Mouse (Mus musculus) right cerebral cortex, postnatal 10 days (tissue): Measurements from ENCODE around the gene Ppp5c.

Experiments used
- DNase-seq, 2 experiments: peaks; one replicate each; pipeline ENCODE4 v3.0.0; 2021; ENCODE audit warnings: low spot score in 2 of 2

The Ppp5c gene

DNA sequence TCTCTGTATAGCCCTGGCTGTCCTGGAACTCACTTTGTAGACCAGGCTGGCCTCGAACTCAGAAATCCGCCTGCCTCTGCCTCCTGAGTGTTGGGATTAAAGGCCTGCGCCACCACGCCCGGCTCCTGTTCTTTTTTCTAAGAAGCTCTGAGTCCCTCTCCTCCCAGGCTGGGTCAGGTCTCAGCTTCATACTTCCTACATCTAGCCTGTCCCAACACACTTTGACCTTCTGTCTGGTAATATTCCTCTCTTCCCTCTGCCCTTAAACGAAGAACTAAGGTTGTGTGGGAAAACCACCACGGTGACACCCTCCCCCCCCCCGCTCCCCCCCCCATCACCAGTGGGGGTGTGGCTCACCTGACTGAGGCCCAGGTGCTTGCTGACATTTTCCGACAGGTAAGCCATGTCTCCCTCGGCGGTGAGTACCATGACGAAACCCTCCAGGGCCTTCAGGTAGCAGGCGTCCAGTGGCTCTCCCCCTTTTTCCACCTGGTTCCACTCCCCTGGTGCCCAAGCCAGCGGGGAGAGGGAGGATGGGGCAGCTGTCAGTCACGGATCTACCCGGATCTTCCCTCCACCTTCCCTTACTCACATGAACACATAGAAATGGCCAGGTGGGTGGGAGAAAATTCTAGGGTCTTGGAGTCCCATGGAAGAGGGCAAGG, 26.7 kb upstream of the Ppp5c start:
- DNase-seq = peak; percentile 21 to 33

DNA sequence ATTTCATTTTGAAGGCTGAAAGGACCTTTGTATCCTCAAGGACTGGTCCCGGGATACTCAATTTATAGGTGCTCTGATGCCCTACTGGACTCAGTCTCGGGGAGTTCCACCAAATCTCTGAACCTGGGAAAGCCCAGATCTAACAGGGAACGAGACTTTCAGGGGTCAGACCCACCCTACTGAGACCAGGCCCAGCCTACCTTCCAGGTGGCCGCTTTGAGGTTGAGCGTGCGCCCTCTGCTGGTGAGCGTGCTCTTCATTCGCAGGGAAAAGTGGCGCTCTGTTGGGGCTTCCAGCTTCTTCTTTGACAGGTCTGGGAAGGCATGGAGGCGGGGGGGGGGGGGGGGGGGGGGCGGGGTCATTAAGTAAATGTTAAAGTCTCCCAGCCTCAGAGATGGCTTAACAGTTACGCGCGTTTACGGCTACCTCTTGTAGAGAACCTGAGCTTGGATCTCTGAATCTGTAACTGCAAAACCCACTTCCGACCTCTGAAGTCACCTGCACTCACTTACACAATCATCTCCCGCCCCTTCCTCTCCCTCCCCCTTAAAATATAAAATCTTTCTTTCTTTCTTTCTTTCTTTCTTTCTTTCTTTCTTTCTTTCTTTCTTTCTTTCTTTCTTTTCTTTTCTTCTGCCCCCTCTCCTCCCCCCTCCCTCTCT, 23.3 kb upstream of the Ppp5c start:
- DNase-seq = peak; percentile 58 to 77

GRCm38 (mm10) chr7:17050491-17050890, 22.8 kb upstream of the Ppp5c start:
- peak; percentile 21 to 29 for DNase-seq

GRCm38 (mm10) chr7:17048431-17049190, 20.9 kb upstream of the Ppp5c start:
- peak; percentile 24 to 34 for DNase-seq

GRCm38 (mm10) chr7:17047041-17047682, 19.4 kb upstream of the Ppp5c start:
- peak; percentile 17 to 30 for DNase-seq

DNA sequence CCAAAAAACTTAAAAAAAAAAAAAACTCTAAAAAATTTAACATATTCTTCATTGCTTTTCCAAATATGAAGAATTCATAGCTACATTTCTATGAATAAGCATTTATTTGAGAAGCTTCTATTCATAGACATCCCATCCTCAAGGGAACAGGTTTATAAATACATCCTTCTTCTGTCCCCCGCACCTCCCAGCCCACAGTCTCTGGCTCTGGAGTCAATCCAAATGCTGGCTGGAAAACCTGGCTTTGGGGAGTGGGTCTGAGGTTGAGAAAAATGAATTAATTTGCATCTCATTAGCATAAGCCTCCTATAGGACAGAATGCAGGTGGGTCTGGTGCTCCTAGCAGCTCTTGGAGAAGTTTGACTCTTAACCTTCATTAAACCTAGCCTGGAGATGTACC, 18.0 kb upstream of the Ppp5c start:
- DNase-seq = peak; percentile 78 to 85

DNA sequence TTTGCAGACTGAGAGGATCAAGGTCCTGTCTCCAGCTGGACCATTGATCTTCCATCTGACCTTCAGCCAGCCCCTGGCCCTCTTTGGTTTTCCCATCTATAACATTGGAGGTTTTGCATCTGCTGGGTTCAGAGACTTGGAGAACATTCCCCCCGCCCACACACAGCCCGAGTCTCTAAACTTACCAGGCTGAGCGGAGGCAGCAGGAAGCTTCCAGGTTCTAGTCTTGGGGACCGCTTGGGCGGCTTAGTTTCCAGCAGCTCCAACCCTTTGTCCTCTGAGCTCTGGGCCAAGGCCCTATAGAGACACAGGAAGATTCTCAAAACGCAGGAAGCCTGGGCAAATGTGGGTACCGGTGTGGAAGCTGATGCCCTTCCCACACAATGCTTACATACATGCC, 11.6 kb upstream of the Ppp5c start:
- DNase-seq = no peak

DNA sequence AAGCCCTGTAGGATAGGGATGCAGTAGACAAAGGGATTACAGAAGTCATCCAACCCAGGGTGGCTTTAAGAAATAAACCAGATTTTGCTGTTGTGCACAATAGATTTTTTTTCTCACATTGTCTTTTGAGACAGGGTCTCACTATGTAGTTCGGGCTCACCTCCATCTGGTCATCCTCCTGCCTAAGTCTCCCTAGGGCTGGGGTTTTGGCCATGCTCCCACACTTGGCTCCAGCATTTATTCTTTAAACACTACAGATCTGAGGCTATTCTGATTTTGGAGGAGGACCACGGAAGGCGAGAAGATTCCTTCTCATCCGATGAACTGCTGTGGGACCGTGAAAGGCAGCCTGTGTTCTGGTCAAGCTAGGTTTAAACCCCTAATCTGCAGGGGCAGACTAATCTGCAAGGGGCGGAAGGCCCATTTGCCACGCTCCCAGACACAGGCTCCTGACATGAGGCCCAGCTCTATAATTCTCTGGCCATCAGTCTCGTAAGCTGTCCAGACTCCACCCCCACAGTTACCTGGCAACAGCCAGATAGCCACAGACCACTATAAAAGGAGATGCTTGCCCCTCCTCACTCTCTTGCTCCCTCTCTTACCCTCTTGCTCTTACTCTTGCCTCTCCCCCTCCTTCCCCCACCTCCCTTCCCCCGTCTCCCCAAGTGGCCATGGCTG, 10.4 kb upstream of the Ppp5c start:
- DNase-seq = no peak

DNA sequence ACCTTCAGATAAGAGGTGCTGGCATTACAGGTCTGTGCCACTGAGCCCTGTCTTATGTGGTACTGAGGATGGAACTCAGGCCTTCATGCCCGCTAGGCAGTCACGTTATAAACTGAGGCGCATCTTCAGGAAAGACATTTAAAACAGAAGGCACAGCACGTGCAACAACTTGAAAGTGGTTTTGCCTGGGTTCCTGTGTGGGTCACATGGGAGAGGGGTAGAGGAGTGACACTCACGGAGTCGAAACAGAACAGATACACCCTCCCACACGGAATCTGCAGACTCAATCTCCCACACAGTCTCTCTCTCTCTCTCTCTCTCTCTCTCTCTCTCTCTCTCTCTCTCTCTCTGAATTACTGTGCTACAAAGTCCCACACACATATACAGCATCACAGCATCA, 2.5 kb upstream of the Ppp5c start:
- DNase-seq = no peak

DNA sequence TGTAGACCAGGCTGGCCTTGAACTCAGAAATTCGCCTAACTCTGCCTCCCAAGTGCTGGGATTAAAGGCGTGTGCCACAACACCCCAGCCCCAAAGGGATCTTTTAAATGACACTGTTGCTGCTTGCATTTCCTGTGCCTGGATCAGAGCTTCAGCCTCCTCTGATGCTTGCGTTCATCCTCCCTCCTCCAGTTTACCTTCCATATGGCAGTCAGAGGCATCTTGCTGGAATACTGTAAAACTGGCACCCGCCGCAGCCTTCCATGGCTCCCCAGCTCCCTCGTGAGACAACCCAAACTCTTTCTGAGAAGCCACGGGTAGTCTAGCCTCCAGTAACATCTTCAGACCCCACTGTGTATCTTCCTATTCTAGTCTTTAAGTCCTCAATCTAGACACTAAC, 1.2 kb upstream of the Ppp5c start:
- DNase-seq = no peak

- peak in 1 of 2 experiments; percentile 71 for DNase-seq
These were observed 775 bp downstream of the Ppp5c start for GRCm38 (mm10) chr7:17026710-17027587.

DNA sequence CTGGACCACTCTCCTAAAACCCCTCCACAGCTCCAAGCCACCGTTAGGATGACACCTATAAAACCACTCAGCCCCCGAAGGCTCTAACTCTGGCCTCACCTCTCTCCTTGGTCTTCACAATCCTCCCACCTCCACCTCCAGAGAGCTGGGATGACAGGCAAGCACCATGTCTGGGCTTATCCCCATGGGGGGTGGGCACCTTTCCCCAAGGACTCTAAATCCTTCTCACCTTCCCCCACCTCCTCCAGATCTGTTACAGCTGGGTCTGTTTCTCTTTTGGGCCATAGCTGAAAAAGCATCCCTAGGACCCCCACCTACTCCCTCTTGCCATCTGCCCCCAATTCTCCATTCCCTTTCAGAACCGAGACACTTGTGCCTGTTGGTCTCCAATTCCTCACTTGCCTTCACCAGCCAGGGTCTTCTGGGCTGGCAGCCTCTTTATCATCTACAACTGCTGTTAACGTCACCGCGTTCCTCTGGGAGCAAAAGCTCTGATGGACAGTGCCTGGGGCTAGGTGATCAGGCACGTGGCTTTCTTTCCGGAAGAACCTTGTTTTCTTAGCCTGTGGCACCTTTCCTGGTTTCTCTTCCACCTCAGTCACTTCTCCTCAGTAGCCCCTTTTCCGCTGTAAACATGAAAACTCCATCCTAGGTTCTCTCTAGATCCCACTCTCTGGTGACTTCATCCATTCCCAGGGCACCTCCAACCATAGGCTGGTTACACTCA, 1.7 kb downstream of the Ppp5c start:
- no peak for DNase-seq

DNA sequence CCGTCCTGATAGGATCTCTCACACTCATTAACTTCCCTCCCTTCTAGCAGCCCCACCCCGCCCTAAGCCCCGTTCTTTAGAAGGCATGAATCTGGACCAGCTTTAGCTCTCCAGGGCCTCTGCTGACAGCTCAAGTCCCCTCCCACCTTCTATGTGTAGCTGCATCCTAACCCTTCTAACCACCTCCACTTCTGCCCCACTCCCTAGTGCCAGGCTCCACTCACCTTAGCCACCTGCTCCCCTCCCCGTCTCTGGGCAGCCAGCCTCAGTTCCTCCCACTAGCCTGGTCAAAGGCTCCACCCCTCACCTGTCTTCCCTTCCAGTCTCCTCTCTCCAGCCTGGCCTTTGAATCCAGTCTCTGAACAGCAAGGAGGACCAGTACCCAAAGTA, 2.2 kb downstream of the Ppp5c start:
- DNase-seq = no peak

DNA sequence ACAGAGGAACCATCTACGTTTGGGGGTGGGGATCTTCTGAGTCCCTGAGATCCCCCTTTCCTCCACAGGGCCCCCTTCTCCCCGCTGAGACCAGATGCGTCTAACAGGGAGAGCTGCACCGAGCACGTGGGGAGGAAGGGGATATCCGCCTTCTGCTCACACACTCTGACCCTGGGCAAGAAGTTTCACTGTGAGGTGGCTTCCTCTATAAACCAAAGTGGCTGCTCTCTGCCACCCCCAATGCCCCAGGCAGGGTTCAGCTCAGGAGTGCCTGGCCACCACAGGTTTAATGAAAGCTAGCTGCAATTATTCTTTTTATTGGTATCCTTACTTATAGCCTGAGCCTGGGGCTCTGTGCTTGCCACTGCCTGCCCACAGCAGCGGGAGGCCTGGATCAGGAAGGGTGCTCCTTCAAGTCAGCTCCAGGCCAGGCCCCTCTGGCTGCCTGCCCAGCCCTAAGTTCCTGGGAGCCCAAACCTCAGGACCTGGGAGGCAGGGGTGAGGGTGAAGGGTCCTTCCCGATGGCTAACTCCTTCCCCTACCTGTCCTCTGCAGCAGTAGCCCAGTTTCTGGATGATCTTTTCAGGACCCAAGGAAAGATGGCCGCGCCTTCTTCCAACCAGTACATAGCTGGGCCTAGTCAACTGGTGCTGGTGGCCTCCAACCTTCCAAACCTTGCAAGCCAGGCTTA, 2.8 kb downstream of the Ppp5c start:
- DNase-seq = no peak

DNA sequence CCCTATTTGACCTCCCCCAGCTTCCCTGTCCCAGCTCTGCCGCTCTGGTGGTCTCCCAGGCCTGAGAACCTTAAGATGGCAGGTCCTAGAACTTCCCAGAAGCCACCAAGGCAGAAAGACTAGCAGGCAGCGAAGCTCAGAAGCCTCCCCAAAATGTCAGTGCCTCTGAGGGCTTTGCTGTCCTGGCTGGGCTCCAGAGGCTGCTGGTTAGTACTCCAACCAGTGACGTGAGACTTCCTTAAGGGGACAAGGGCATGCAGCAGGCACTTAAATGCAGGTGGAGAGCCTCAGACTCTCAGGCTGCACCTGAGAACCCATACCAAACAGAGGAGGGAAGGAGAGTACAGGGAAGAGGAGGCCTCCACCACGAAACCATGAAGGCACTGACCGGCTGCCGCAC, 3.6 kb downstream of the Ppp5c start:
- DNase-seq = no peak

- no peak for DNase-seq
These were observed 4.0 kb downstream of the Ppp5c start for GRCm38 (mm10) chr7:17023701-17024100.

DNA sequence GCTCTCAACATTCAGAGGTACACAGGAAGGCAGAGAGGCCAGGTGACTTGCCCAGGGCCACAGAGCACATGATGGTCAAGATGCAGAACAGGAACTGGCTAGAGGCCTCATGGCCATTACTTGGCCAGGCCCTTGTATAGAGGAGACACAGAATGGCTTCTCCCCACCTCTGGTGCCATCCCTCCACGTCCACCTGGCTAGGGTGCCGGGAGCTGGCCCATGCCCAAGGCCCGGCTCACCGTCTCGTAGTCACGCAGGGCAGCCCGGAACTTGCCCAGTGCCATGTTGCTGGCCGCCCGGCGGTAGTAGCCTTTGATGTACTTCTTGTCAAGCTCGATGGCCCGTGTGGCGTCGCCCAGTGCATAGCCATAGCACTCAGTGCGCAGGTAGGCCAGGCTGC, 5.5 kb downstream of the Ppp5c start:
- DNase-seq = no peak

- DNase-seq = no peak
These were observed 8.1 kb downstream of the Ppp5c start for GRCm38 (mm10) chr7:17019426-17020166.

- DNase-seq = no peak
These were observed 9.8 kb downstream of the Ppp5c start for GRCm38 (mm10) chr7:17017921-17018320.
